Mouse (Mus musculus): Measurements from ENCODE around the gene Olfr986.
"Not testable (repeated sequence)": the region's sequence is repeated elsewhere in the genome, so short reads cannot be mapped to it uniquely, and the experiment has no call there.

The Olfr986 gene

DNA sequence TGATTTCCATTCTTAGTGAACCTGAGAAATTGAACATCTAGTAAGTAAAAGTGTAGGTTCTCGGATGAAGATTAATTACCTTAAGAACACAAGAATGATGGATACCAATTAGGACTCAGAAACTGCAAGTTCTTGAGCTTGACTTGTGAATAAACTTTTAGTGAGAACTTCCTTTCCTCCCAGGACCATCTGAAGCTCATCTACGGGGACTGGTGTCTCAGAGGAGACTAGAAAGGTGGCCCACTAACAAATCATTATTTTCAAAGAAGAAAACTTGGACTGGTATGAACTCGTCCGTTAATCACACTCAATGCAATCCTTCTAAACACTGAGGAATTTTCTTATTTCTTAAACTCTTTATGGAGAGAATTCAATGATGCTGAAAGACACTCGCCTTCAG is at the start of gene Olfr986:
Gene Olfr986, plus strand, starts transcription at position 301 of the 400 bp plus-strand sequence.
- DNase-seq: no peak

DNA sequence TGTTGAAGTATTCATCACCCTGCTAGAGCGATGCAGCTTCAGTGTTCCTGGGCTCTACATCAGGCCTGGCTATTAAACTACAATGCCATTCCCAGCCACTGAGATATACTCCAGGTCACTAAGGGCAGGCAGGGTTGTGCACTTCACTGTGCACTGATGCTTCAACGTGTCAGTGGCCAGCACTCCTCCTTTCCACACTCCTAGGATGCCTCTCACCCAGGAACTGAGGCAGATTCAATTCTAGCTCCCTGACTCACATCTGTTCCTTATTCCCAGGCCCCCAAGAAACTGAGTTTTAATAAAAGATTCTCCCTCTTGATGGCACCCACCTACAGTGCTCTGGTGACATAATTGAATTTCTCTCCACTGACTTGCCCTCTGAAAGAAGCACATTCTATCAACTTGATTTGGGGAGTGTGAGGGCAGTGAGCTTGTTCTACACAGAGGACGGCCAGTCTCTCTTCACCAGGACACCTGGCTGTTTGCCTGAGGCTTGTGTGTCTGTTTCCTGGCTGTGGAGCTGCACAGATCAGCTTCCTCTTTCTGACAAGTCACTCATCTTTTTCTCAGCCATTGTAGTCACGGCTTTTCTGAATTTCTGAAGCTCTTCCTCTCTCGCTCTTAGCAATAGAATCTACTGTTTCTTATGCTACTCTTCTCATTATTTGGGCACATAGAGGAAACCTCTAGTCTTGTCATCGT is 43.6 kb upstream of the Olfr986 start:
- DNase-seq: no peak

DNA sequence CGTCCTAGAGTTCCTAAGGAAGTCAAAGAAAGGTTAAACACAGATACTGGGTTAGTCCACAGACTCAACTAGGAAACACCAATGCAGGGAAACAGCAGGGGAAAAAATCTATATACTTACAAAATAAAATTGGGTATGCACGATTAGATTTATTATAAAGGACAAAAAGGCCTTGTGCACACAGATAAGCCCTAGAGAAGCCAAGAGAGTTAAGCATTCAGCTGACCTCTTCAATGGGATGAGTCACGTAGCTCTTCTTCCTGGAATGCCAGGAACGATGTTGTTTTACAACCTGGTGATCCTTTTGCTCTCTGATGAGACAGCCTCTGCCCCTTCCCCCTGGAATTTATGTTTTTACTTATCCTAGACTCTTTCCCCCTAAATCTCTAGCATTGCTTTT is 41.2 kb upstream of the Olfr986 start:
- no peak for DNase-seq

DNA sequence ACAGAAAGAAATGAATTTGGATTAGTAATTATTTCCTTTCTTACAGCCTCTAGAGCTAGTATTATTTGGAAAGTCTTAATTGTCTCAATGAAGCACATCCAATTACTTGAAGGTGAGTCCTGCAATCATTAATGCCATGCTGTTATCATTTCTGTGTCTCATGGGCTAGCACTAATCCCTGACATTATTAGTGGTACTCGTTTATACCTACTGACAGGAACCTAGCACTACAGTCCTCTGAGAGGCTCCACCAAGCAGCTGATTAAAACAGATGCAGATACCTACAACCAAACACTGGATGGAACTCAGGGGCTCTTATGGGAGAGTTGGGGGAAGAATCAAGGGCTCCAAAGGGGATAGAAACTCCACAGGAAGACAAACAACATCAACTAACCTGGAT is 39.2 kb upstream of the Olfr986 start:
- DNase-seq: no peak

DNA sequence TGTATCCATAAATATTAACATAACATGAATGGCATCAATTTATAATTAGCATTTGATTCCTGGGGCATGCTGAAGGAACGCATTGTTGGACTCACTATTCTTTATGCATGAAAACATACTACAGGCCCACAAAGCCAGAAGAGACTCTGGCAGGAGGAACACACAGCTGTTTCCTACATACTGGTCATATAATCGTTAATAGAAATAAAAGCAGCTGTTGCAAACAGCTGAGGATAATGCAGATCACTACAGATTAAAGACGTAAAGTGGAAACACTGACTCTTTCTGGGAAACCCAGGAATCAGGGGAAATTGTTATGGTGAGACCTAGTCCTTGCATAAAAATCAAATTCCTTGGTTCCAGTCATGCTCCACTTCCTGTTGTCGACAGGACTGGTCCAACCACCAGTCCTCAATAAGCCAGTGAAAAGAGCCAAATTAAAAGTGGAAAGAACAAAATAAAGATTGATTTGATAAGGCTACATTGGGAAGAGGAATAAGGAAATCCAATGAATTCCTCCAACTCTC is 25.5 kb upstream of the Olfr986 start:
- no peak for DNase-seq

DNA sequence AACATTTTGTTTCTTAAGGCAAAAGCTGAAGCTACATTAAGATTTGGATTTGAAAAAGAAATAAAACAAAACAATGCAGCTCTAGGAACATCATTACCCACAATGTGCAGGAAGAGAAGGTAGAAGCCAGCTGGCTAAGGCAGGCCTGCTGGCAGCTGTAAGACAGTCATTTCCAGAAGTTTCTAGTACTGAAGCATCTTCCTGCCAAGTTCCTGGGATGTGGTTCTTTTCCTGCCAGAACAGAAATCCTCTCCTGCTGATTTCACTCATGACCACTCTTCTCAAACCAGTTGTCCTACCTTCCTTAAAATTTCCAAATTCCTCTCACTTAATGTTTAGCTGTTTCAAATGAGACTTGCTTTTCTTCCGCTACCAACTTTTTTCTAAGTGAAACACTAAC is 14.3 kb upstream of the Olfr986 start:
- no peak for DNase-seq

DNA sequence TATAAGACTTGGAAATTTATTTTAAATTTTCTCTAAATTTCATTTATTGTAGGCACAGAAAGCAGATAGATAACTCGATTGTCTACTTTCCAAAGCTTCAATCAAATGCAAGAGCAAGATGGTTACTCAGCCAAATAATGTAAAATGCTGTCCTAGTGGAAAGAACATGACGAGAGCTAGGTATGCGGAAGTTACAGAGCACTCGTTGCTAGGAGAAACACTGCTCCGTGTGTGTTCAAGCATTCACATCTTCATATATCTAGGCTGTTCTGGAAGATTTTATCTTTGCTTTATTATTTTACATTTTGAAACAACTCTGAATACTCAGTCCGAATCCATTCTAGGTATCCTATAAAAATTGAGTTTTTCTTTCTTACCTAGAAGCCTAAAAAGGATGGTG is 3.7 kb upstream of the Olfr986 start:
- no peak for DNase-seq

DNA sequence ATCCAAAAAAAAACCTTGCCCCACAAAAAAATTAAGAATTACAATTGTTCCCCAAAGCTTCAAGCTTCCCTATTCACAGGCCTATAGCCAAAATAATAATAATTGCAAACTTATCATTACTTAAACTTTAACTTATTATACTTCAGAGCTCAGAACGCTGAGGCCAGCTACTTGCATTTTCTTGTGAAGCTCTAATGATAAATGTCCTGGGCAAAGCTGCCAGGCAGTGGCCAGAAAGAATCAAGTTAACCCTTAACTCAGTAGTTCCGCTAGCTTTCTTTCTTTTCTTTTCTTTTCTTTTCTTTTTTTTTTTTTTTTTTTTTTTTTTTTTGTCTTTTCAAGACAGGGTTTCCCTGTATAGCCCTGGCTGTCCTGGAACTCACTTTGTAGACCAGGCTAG is 4.4 kb downstream of the Olfr986 start:
- DNase-seq: not testable (repeated sequence)

DNA sequence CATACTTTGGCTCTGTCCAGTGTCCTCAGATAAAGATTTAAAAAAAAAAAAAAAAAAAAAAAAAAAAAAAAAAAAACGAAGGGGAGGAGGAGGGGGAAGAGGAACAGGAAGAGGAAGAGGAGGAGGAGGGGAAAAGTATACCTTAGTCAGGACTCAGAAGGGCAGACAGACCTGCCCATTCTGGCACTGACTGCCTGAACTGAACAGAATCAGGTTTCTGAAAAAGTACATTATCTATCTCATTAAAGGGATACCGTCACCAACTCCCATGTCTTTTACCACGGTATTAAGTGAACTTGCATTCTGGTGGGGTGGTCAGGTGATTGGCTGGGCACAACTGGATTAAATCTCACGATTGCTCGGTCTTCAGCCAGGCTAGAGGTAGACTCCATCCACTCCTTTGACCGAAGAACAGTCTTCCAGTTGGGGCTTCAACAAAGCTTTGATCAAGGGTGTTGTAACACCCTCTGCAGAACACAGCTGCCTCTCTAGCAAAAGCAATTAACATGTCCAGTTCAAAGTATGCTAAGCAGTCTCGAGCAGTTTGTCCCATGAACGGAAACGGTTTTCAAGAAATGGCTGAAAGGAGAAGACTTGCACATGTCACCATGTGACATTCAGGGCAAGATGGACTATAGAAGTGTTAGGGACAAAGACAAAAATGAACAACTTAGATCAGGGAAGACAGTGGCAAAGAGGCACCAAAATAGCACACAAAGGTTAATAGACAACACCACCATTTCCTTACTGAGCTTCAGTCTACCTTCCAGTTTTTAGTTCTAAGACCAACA is 10.6 kb downstream of the Olfr986 start:
- DNase-seq: no peak

DNA sequence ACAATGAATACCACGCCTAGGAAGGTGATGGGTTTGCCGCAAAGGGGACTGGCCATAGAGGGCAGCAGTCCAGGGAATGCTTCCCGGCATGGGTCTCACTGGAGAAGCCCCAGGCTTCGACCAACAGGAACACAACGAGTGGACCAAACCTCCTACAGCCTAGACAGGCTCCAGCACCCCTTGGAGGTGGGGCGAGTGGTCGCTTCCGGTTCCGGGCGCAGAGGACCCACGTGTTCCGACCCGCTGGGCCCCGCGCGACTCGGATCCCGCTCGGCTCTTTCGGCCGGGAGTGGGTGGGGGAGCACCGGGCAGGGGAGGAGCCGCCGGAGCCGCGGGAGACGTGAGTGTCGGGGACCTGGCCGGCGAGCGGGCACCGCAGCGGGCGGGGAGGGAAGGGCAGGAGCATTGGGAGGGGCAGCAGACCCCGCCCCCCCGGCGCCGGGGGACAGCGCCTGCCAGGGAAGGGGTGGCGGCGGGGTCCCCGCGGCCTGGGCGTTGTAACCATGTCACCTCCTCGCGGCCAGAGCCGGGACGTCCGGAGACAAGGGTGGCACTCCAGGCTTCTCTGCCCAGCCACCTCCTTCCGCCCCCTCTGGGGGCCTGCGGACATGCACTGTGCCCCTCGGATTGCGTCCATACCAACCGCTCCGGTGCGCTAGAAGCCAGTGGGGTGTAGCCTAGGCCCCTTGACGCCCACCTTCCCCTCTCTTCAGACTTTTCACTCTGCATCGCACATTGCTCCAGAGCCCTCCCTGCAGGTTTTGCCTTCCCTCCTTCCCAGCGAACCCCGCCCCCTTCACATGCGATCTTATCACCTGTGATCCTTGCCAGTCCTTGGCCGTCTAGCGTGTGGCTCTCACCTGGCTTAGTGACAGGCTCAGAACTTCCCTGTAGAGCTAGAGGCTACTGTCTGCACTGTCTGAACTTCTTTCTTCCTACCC is 11.6 kb downstream of the Olfr986 start, which contains the start of gene Zfp202:
Gene Zfp202, plus strand, starts transcription at position 219 of the 941 bp plus-strand sequence.
- DNase-seq: peak; percentile 94

DNA sequence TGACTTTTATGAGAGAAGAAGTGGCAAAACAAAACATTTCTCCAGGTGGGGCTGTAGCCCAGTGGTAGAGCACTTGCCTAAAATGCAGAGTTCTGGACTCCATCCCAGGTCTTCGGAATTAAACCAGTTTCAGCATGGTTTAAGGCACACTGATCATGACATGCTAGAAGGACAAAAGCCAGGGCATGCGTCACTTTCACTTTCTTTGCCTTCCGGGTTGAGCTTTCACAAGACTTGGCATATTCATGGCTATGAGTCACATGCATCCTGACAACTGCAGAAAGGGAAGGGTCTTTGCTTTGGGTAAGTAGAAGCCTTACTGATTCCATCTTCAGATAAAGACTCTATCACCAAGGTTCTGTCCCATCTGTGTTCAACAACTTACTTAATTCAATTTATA is 15.3 kb downstream of the Olfr986 start:
- no peak for DNase-seq

DNA sequence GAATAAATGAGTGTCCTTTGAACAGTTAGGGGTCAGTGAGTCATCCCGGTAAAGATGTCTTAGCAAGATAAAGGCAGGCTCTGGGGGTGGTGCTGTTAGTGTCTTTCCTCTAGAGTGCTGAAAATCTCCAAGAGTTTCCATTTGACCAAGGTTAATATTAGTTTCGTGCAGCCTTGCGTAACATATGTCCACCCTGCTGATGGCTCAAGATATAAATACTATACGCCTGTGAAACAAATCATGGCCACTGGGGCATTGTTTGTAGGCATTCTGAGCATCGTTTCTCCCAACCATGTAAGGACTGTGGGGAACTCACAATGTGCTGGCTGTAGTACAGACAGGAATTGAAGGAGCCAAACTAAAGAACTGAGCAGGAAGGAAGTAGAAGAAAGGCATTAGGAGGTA is 25.8 kb downstream of the Olfr986 start:
- no peak for DNase-seq

DNA sequence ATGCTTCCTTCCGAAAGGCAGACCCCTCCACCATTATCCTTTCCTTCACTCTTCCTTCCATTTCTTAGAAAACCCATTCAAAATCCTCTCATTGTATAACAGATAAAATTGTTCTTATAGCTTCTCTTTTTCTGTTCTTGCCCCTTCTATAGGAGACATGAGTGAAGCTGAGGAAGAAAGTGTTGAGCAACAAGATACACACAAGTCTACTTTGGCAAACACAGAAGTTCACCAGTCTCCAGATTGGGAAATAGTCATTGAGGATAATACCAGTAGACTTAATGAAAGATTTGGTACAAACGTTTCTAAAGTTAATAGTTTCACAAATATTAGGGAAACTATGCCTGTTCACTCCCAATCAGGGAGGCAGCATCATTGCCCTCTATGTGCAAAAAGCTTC is 30.0 kb downstream of the Olfr986 start:
- no peak for DNase-seq

DNA sequence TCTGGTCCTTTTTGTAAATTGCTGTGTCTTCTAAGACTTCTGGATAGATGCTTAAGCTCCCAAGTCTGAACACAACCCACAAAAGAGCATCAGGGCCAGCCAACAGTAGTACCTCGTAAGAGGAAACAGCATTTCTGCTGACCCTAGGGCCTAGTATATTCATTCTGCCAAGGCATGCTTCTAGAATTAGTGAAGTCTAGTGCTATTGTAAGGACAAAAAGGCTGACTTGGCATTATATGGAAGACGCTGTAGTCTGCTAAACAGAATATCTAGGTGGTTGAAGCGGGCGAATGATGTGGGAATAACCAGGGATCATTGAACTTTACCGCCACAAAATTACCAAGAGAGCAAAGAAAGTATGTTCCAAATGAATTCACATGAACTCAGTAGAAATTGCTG is 33.3 kb downstream of the Olfr986 start:
- DNase-seq: no peak

DNA sequence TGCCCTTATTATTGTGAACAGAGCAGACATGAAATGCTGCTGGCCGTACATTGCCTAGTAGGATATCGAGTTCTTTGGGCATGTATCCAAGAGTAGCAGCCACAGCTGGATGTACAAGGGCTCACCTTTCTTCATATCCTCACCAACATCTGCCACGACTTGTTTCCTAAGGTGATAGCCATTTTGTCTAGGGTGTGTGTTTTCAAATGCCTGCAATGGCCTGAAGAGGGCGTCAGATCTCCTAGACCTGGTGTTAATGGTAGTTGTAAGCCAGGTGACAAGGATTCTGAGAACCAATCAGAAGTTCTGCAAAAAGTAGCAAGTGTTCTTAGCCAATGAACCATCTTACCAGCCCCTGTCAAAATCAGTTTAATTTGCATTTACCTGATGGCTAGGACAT is 35.9 kb downstream of the Olfr986 start:
- no peak for DNase-seq

DNA sequence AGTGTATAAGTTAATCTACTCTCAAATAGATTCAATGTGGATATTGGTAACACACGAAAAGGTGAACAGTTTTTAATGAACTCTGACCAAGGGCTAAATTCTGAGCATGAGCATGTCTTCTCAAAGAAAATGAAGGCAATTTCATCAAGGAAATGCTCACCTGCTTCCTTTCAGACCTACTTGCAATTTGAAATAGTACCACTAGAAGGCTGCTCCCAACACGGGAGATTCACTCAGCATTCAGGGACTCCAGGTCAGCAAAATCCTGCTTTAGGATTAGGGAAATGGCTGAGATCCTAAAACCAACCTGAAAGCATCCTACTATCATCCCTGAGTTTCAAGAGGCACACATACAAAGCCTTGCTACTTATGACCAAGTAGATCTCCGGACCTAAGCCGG is 43.6 kb downstream of the Olfr986 start:
- DNase-seq: no peak

DNA sequence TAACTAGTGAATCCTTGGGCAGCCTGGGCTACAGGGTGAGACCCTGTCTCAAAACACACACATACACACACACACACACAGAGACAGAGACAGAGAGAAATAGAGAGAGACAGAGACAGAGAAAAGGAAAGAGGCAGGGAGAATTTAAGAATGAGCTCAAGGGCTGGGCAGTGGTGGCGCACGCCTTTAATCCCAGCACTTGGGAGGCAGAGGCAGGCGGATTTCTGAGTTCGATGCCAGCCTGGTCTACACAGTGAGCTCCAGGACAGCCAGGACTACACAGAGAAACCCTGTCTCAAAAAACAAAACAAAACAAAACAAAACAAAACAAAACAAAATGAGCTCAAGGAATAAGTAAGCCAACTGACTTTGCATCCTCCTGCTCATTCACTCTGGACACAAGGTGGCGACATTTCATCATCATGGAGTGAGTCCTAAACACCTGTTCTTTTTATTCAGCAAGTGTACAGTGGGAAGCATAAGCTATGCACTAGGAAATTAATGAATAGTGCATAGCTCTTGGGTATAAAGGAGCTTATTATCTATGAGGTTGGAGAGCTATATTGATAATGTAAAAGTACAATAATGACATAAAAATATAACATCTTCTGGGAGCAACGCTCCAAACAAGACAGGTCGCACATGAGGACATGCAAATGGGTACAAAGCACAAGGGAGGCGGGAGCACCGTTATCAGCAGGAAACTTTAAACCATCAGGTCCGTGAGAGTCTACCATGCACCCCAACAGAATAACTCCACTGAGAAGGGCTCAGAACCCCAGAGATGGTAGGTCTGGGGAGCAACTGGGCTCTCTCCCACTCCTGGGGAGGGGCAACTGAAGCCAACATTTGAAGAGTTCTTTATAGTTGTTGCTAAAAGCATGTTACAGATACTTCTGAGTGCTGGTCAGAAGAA is 47.4 kb downstream of the Olfr986 start:
- peak; percentile 70 for DNase-seq

DNA sequence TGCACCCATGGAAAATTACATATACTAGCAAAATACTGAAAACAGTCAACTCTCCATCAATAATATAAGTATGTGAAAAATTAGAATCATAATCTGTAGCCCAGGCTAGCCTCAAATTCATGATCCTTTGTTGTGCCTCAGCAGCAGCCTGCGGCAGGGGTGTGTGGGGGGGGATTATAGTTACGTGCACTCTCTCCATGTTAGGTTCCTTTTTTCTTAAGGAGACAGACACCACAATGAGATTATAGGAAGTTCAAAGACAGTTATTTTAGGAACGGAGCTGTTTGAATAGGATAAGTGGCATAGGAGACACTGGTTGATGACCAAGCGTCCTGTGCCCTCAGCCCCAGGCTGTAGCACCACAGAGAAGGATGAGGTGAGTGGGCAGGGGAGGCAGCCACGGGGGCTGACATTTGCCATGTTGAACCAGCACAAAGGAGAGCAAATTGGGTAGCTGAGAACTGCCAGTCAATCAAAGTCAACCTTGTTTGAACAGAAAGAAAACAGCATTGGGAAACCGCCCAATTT is 48.1 kb downstream of the Olfr986 start:
- DNase-seq: no peak

DNA sequence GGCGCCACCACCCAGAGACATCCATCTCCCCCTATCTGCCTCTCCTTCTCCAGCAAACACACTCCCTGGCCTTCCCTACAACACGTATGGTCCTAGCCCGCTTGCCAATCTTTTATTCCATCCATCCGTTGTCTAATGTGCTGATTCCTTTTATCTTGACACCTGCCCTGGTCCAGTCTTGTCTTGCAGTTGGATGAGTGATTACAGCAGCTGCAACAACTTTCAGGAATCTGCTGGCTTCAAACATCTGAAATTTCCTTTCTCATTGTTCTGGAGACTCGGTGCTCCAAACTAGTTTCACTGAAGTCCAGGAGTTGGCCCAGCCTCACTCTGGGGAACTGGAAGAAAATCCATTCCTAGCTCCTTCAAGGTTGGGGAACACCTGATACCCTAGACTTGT is 48.8 kb downstream of the Olfr986 start:
- no peak for DNase-seq

DNA sequence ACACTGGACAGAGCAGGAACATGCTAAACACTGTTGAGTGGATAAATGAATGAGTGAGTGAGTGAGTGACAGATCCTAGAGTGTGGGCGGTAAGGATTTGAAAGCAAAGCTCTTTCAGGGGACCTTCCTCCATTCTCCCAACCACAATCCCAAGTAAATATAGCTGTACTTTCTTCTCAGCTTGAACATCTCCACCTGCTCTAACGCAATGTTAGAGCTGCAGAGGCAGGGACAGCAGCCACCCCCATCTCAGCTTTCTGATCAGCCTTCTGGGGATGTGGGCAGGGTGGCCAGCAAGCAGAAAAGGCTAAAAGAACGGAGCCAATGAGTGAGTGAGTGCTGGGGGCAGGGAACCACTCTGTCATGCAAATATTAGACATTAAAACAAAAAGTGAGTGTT is 50.3 kb downstream of the Olfr986 start:
- DNase-seq: no peak

DNA sequence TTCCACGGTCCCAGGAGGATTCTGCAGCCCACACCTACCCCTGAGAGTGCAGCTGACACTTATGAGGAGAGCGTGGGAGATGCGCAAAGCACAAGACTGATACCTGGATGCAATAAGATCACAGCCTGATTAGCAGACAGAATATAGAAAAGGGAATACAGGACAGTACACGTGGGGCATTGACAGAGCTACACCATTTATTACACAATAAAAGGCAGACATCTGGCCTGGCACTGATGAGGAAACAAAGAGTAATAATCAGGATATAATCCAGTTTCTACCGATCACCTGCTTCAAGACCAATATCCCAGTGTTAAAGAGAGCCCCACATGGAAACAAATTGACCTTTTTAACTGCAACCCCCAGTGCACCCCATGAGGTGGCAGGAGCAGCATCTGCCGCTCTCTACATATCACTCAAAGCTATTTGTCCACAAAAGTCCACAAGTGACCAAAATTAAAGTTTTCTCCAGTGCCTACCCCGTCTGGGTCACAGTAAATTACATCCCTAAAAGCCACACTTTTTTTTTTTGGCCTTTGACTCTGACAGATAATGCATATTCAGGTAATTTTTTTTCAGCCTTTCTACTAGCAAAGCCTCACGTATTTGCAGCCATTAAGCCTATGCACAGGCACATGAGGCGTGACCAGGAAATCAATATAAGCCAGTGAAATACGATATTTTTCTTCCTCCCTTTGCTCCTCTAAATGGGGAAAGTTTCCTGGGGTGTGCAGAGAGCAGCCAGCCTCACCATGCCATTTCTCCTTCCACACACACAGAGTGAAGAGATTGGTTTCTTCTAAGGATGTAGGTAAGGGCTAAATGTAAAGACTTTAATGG is 53.7 kb downstream of the Olfr986 start:
- DNase-seq: no peak

Measured in kidney, postnatal 10 days (tissue).